Mouse (Mus musculus): Measurements from ENCODE around the gene Dgki. TPM values are rescaled to one million over a fixed set of nuclear protein-coding genes. Genes with fewer than 3 reads are reported as not detected.

Dgki gene
- total and polyA plus RNA-seq, 3 experiments: 0.05 TPM; not detected in 2

GRCm38 (mm10) chr6:36890776-36891175 is 409.2 kb downstream of the Dgki start:
- H3K36me3 ChIP-seq (replicated peaks): no peaks in the 10 kb centered on the region
- no peaks in the 10 kb centered on the region for H3K27me3 ChIP-seq (ENCODE audit: insufficient read depth, low read length)
- no peaks in the 10 kb centered on the region for H3K9me3 ChIP-seq (replicated peaks)
- ATAC-seq (ENCODE audit: extremely low read depth, insufficient number of reproducible peaks, low FRiP score, poor library complexity, severe bottlenecking) (no peak), DNase-seq (ENCODE audit: low spot score) (no peak)
- TF ChIP-seq TAL1 (conservative IDR thresholded peaks at IDR 0.05; ENCODE audit: low read depth, low read length): no peak
- no peak for TF ChIP-seq GATA2 (IDR thresholded peaks at IDR 0.05; ENCODE audit: borderline replicate concordance, low read depth, low read length)
- TF ChIP-seq CTCF (IDR thresholded peaks at IDR 0.05; ENCODE audit: low read depth, low read length): no peak
- no peak for TF ChIP-seq POLR2AphosphoS5 (IDR thresholded peaks at IDR 0.05; ENCODE audit: insufficient replicate concordance, low read depth, low read length)
- no peak for TF ChIP-seq GATA1 (IDR thresholded peaks at IDR 0.05; ENCODE audit: borderline replicate concordance, low read length)
- no peak overlapping the region for H3K4me3 ChIP-seq (ENCODE audit: low read depth, low read length)
- no peaks in the 10 kb centered on the region for H3K4me1 ChIP-seq (ENCODE audit: insufficient read depth, low read depth, low read length)

GRCm38 (mm10) chr6:36890296-36890695 is 409.7 kb downstream of the Dgki start:
- no peaks in the 10 kb centered on the region for H3K36me3 ChIP-seq (replicated peaks)
- no peaks in the 10 kb centered on the region for H3K27me3 ChIP-seq (ENCODE audit: insufficient read depth, low read length)
- no peak for ATAC-seq (ENCODE audit: extremely low read depth, insufficient number of reproducible peaks, low FRiP score, poor library complexity, severe bottlenecking)

DNA sequence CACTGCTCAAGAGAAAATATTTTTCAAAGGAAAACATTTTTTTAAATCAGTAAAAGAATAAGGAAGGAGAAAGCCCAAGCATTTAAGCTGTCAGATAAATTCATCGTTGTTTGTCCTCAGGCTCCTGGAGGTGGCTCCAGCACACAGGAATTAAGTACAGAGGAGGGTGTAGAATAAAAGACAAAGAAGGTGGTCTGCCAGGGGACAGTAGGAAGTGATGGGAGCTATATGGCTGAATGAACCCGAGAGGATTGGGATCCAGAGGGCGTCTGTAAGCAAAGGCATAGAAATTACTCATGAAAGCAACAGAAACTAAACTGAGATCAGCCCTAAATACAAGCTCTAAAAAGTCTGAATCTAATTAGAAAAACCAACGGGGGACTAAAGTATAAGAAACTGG is 418.7 kb downstream of the Dgki start:
- Histone ChIP-seq H3K9me3 (replicated peaks) (no peaks in the 10 kb centered on the region), H3K36me3 (replicated peaks) (no peaks in the 10 kb centered on the region), H3K4me3 (ENCODE audit: low read depth, low read length) (no peak overlapping the region), H3K27me3 (ENCODE audit: insufficient read depth, low read length) (no peaks in the 10 kb centered on the region), H3K4me1 (ENCODE audit: insufficient read depth, low read depth, low read length) (no peaks in the 10 kb centered on the region)
- ATAC-seq (ENCODE audit: extremely low read depth, insufficient number of reproducible peaks, low FRiP score, poor library complexity, severe bottlenecking) (no peak), DNase-seq (ENCODE audit: low spot score) (no peak)
- TF ChIP-seq CTCF (IDR thresholded peaks at IDR 0.05; ENCODE audit: low read depth, low read length): no peak
- no peak for TF ChIP-seq POLR2AphosphoS5 (IDR thresholded peaks at IDR 0.05; ENCODE audit: insufficient replicate concordance, low read depth, low read length)
- no peak for TF ChIP-seq TAL1 (conservative IDR thresholded peaks at IDR 0.05; ENCODE audit: low read depth, low read length)
- no peak for TF ChIP-seq GATA1 (IDR thresholded peaks at IDR 0.05; ENCODE audit: borderline replicate concordance, low read length)
- no peak for TF ChIP-seq GATA2 (IDR thresholded peaks at IDR 0.05; ENCODE audit: borderline replicate concordance, low read depth, low read length)

More at GRCm38 (mm10) chr6:36890296-36890695, 409.7 kb downstream of the Dgki start:
- no peak for TF ChIP-seq GATA2 (IDR thresholded peaks at IDR 0.05; ENCODE audit: borderline replicate concordance, low read depth, low read length)
- no peak for TF ChIP-seq CTCF (IDR thresholded peaks at IDR 0.05; ENCODE audit: low read depth, low read length)
- no peak for TF ChIP-seq TAL1 (conservative IDR thresholded peaks at IDR 0.05; ENCODE audit: low read depth, low read length)
- no peak for TF ChIP-seq POLR2AphosphoS5 (IDR thresholded peaks at IDR 0.05; ENCODE audit: insufficient replicate concordance, low read depth, low read length)
- no peak for TF ChIP-seq GATA1 (IDR thresholded peaks at IDR 0.05; ENCODE audit: borderline replicate concordance, low read length)
- Histone ChIP-seq H3K4me3 (ENCODE audit: low read depth, low read length) (no peak overlapping the region), H3K4me1 (ENCODE audit: insufficient read depth, low read depth, low read length) (no peaks in the 10 kb centered on the region), H3K9me3 (replicated peaks) (no peaks in the 10 kb centered on the region)
- no peak for DNase-seq (ENCODE audit: low spot score)

- ATAC-seq (ENCODE audit: extremely low read depth, insufficient number of reproducible peaks, low FRiP score, poor library complexity, severe bottlenecking): no peak
- Histone ChIP-seq H3K4me3 (ENCODE audit: low read depth, low read length) (no peak overlapping the region), H3K36me3 (replicated peaks) (no peaks in the 10 kb centered on the region), H3K9me3 (replicated peaks) (no peaks in the 10 kb centered on the region), H3K27me3 (ENCODE audit: insufficient read depth, low read length) (no peaks in the 10 kb centered on the region), H3K4me1 (ENCODE audit: insufficient read depth, low read depth, low read length) (no peaks in the 10 kb centered on the region)
- TF ChIP-seq GATA2 (IDR thresholded peaks at IDR 0.05; ENCODE audit: borderline replicate concordance, low read depth, low read length) (no peak), TAL1 (conservative IDR thresholded peaks at IDR 0.05; ENCODE audit: low read depth, low read length) (no peak), CTCF (IDR thresholded peaks at IDR 0.05; ENCODE audit: low read depth, low read length) (no peak), POLR2AphosphoS5 (IDR thresholded peaks at IDR 0.05; ENCODE audit: insufficient replicate concordance, low read depth, low read length) (no peak), GATA1 (IDR thresholded peaks at IDR 0.05; ENCODE audit: borderline replicate concordance, low read length) (no peak)
- no peak for DNase-seq (ENCODE audit: low spot score)
These were observed 419.2 kb downstream of the Dgki start for GRCm38 (mm10) chr6:36880643-36881263.

GRCm38 (mm10) chr6:36877399-36877798 is 422.6 kb downstream of the Dgki start:
- Histone ChIP-seq H3K4me3 (ENCODE audit: low read depth, low read length) (no peak overlapping the region), H3K27me3 (ENCODE audit: insufficient read depth, low read length) (no peaks in the 10 kb centered on the region), H3K4me1 (ENCODE audit: insufficient read depth, low read depth, low read length) (no peaks in the 10 kb centered on the region), H3K36me3 (replicated peaks) (no peaks in the 10 kb centered on the region), H3K9me3 (replicated peaks) (no peaks in the 10 kb centered on the region)
- TF ChIP-seq CTCF (IDR thresholded peaks at IDR 0.05; ENCODE audit: low read depth, low read length): no peak
- no peak for TF ChIP-seq GATA2 (IDR thresholded peaks at IDR 0.05; ENCODE audit: borderline replicate concordance, low read depth, low read length)
- TF ChIP-seq TAL1 (conservative IDR thresholded peaks at IDR 0.05; ENCODE audit: low read depth, low read length): no peak
- TF ChIP-seq GATA1 (IDR thresholded peaks at IDR 0.05; ENCODE audit: borderline replicate concordance, low read length): no peak
- TF ChIP-seq POLR2AphosphoS5 (IDR thresholded peaks at IDR 0.05; ENCODE audit: insufficient replicate concordance, low read depth, low read length): no peak
- DNase-seq (ENCODE audit: low spot score) (no peak), ATAC-seq (ENCODE audit: extremely low read depth, insufficient number of reproducible peaks, low FRiP score, poor library complexity, severe bottlenecking) (no peak)

- H3K4me3 ChIP-seq (ENCODE audit: low read depth, low read length): no peak overlapping the region
- no peaks in the 10 kb centered on the region for H3K4me1 ChIP-seq (ENCODE audit: insufficient read depth, low read depth, low read length)
- H3K27me3 ChIP-seq (ENCODE audit: insufficient read depth, low read length): no peaks in the 10 kb centered on the region
- H3K36me3 ChIP-seq (replicated peaks): no peaks in the 10 kb centered on the region
- no peak for TF ChIP-seq POLR2AphosphoS5 (IDR thresholded peaks at IDR 0.05; ENCODE audit: insufficient replicate concordance, low read depth, low read length)
- H3K9me3 ChIP-seq (replicated peaks): no peaks in the 10 kb centered on the region
- DNase-seq (ENCODE audit: low spot score): no peak
- ATAC-seq (ENCODE audit: extremely low read depth, insufficient number of reproducible peaks, low FRiP score, poor library complexity, severe bottlenecking): no peak
These were observed 423.6 kb downstream of the Dgki start for GRCm38 (mm10) chr6:36876426-36876825.
